Mouse (Mus musculus) midbrain, postnatal 0 days (tissue): Measurements from ENCODE around the gene Gatb. TPM values are rescaled to one million over a fixed set of nuclear protein-coding genes. Genes with fewer than 3 reads are reported as not detected.

Experiments used
- ATAC-seq: fragments of 200-750 bp; cut with Nextera tagmentation; 2 replicates; pipeline ENCODE4 v1.8.0; 2017; ENCODE audit warnings: moderate number of reproducible peaks, mild to moderate bottlenecking, moderate TSS enrichment, moderate library complexity; ENCODE audit not compliant: low FRiP score
- DNase-seq: peaks from one replicate; pipeline ENCODE4 v3.0.0-alpha.2; 2015; ENCODE audit warnings: low spot score
- H3K27ac ChIP-seq: fragments of 300-500 bp; sonication (generic); 2 replicates; pipeline ENCODE4 v1.5.1; 2014; ENCODE audit warnings: low read depth, mild to moderate bottlenecking, low read length, mixed read lengths
- H3K27me3 ChIP-seq: fragments of 300-500 bp; sonication (generic); 2 replicates; pipeline ENCODE4 v1.6.1; 2014; ENCODE audit warnings: low read length, control low read depth, mixed read lengths; ENCODE audit not compliant: insufficient read depth
- H3K36me3 ChIP-seq: fragments of 300-500 bp; sonication (generic); 2 replicates; pipeline ENCODE4 v1.6.1; 2014; ENCODE audit warnings: low read length, control low read depth, mixed read lengths; ENCODE audit not compliant: insufficient read depth
- H3K4me1 ChIP-seq: fragments of 300-500 bp; sonication (generic); 2 replicates; pipeline ENCODE4 v1.6.1; 2014; ENCODE audit warnings: mild to moderate bottlenecking, control low read depth, antibody characterized with exemption, low read length, mixed read lengths; ENCODE audit not compliant: insufficient read depth
- H3K4me2 ChIP-seq: fragments of 300-500 bp; sonication (generic); 2 replicates; pipeline ENCODE4 v1.6.1; 2014; ENCODE audit warnings: low read depth, mild to moderate bottlenecking, low read length, mixed read lengths; ENCODE audit not compliant: poor library complexity, severe bottlenecking
- H3K4me3 ChIP-seq: fragments of 300-500 bp; sonication (generic); 2 replicates; pipeline ENCODE4 v1.5.1; 2014; ENCODE audit warnings: low read depth, mild to moderate bottlenecking, low read length, moderate library complexity
- H3K9ac ChIP-seq: fragments of 300-500 bp; sonication (generic); replicated peaks from 2 replicates; pipeline ENCODE4 v1.6.1; 2014; ENCODE audit warnings: mild to moderate bottlenecking, low read length, moderate library complexity, mixed read lengths; ENCODE audit not compliant: poor library complexity, severe bottlenecking
- H3K9me3 ChIP-seq: fragments of 300-500 bp; sonication (generic); 2 replicates; pipeline ENCODE4 v1.6.1; 2016; ENCODE audit warnings: low read length, control low read depth
- CTCF ChIP-seq: IDR thresholded peaks from 2 replicates; pipeline ENCODE4 v1.5.1; 2016; ENCODE audit warnings: antibody characterized with exemption, mild to moderate bottlenecking
- WGBS: fragments of 180-500 bp; shearing (Covaris S2); extraction: QIAGEN DNeasy Blood & Tissue Kit; methylation state at CpG from one replicate; pipeline ENCODE4 v1.1.7; 2014; 5-methylcytosine and 5-hydroxymethylcytosine counted together
- polyA plus RNA-seq: library from polyadenylated mRNA; unstranded; fragments of >200 nt; fragmentation: Nextera tagmentation; extraction: Ambion mirVana; gene quantifications from 2 replicates; pipeline ENCODE4 v1.2.1, GENCODE M21; 2015
- total RNA-seq: library from RNA; depleted of rRNA; stranded (reverse); fragments of >200 nt; gene quantifications from 2 replicates; pipeline ENCODE4 v1.2.3, GENCODE M21; 2014

Gene Gatb
- total and polyA plus RNA-seq, 2 experiments from 2014 or later, result 21.7 to 36.9 TPM

- Histone ChIP-seq H3K9ac (no peak overlapping the region), H3K36me3 (no peaks in the 10 kb centered on the region), H3K27ac (no peak overlapping the region), H3K4me3 (no peak overlapping the region), H3K4me1 (no peaks in the 10 kb centered on the region), H3K27me3 (no peaks in the 10 kb centered on the region), H3K9me3 (0 out of 2 replicates have a peak, but pooled peaks cover 4% of the 10 kb centered on the region), H3K4me2 (no peak overlapping the region)
- ATAC-seq (no peak), DNase-seq (no peak)
- no peak for TF ChIP-seq CTCF
- 70% methylated on average over 3 of the region's 3 CpGs for WGBS
These were observed 31.2 kb upstream of the Gatb start for GRCm38 (mm10) chr3:85542765-85543164.

GRCm38 (mm10) chr3:85543652-85544051 is 30.3 kb upstream of the Gatb start:
- ATAC-seq (no peak), DNase-seq (no peak)
- H3K36me3 ChIP-seq, result no peaks in the 10 kb centered on the region
- 58% methylated on average over 2 of the region's 2 CpGs for WGBS
- H3K4me3 ChIP-seq, result no peak overlapping the region
- H3K9ac ChIP-seq, result no peak overlapping the region
- H3K9me3 ChIP-seq, result 0 out of 2 replicates have a peak, but pooled peaks cover 4% of the 10 kb centered on the region
- H3K4me1 ChIP-seq, result no peaks in the 10 kb centered on the region
- H3K4me2 ChIP-seq, result no peak overlapping the region
- TF ChIP-seq CTCF, result peak; percentile 50
- no peaks in the 10 kb centered on the region for H3K27me3 ChIP-seq
- H3K27ac ChIP-seq, result no peak overlapping the region

GRCm38 (mm10) chr3:85550312-85550711 is 23.6 kb upstream of the Gatb start:
- Histone ChIP-seq H3K36me3 (no peaks in the 10 kb centered on the region), H3K9me3 (no peaks in the 10 kb centered on the region), H3K27ac (no peak overlapping the region), H3K4me1 (no peaks in the 10 kb centered on the region), H3K4me2 (no peak overlapping the region), H3K9ac (no peak overlapping the region), H3K4me3 (no peak overlapping the region), H3K27me3 (no peaks in the 10 kb centered on the region)
- no peak for ATAC-seq
- WGBS, result 75% methylated on average over 4 of the region's 4 CpGs
- no peak for TF ChIP-seq CTCF
- DNase-seq, result no peak

- no peak for TF ChIP-seq CTCF
- no peaks in the 10 kb centered on the region for H3K4me1 ChIP-seq
- H3K27me3 ChIP-seq, result no peaks in the 10 kb centered on the region
- no peak overlapping the region for H3K9ac ChIP-seq
- DNase-seq, result peak; percentile 72
- no peak overlapping the region for H3K4me3 ChIP-seq
- ATAC-seq, result no peak; the same call in 1 of the 2 replicates
- WGBS, result 51% methylated on average over 2 of the region's 2 CpGs
- H3K9me3 ChIP-seq, result no peaks in the 10 kb centered on the region
- H3K27ac ChIP-seq, result no peak overlapping the region
- H3K4me2 ChIP-seq, result no peak overlapping the region
- no peaks in the 10 kb centered on the region for H3K36me3 ChIP-seq
These were observed 22.6 kb upstream of the Gatb start for GRCm38 (mm10) chr3:85551352-85551751.

GRCm38 (mm10) chr3:85553731-85554277 is 20.1 kb upstream of the Gatb start:
- Histone ChIP-seq H3K4me1 (no peaks in the 10 kb centered on the region), H3K4me2 (no peak overlapping the region), H3K4me3 (no peak overlapping the region), H3K27ac (no peak overlapping the region), H3K36me3 (no peaks in the 10 kb centered on the region), H3K9ac (no peak overlapping the region), H3K27me3 (no peaks in the 10 kb centered on the region), H3K9me3 (no peaks in the 10 kb centered on the region)
- no peak for ATAC-seq
- WGBS, result 72% methylated on average over 6 of the region's 6 CpGs
- no peak for DNase-seq
- TF ChIP-seq CTCF, result no peak

GRCm38 (mm10) chr3:85564603-85565002 is 9.3 kb upstream of the Gatb start:
- Histone ChIP-seq H3K4me3 (no peak overlapping the region), H3K27me3 (no peaks in the 10 kb centered on the region), H3K4me1 (no peaks in the 10 kb centered on the region), H3K4me2 (no peak overlapping the region), H3K9me3 (no peaks in the 10 kb centered on the region), H3K9ac (no peak overlapping the region), H3K36me3 (no peaks in the 10 kb centered on the region), H3K27ac (no peak overlapping the region)
- ATAC-seq, result no peak
- 76% methylated on average over 2 of the region's 2 CpGs for WGBS
- DNase-seq, result no peak
- 0 out of 2 replicates have a peak, but pooled peaks have one; percentile 10 for TF ChIP-seq CTCF
